Mouse (Mus musculus) adrenal gland, postnatal 36 days (tissue): ENCODE measurements around the gene Mdga1. TPM values are rescaled to one million over a fixed set of nuclear protein-coding genes. Genes with fewer than 3 reads are reported as not detected.

Experiments
- DNase-seq, 2 experiments: peaks; one replicate each; pipeline ENCODE4 v3.0.0; 2021; ENCODE audit warnings: mixed read lengths in 1 of 2
- total RNA-seq, 2 experiments: library from RNA; stranded (reverse); gene quantifications; 2 replicates each; pipeline ENCODE4 v1.2.3; 2021

Mdga1 gene
- total RNA-seq, 2 experiments from 2014 or later, result 0.63 to 1.4 TPM

DNA sequence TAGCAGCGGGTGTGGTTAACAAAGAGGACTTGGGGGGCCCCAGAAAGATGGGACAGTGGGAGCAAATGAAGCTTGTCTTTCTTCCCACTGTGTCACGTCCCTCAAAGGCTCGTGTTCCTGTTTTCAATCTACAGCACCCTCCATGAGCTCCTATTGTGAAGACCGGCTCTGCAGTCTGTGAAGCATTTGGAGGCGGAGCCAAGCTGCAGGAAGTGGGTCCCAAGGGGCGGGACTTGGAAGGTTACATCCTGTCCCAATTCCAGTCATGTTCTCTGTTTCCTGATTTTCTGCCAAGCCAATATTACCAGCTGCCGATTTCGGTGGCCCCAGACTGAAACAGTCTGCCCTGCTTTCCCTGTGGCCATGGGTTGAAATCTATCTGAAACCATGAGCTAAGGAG, 11.7 kb upstream of the Mdga1 start:
- DNase-seq, result no peak

DNA sequence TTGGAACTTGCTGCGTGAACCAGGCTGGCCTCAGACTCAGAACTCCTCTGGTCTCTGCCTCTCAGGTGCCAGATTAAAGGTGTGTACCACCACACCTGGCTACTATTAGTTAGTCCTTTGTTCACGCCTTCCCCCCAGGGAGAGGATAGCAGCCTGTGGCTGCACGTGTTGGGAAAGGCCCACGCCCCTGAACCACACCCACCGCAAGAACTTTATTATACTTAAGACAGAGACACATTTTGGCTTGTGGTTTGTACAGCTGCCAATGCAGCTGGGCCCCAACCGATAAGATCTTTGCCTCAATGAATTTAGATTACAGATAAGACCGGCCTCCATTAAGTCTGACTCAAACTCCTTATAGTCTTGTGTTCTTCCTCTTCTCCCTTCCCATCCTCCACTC, 10.0 kb upstream of the Mdga1 start:
- no peak for DNase-seq

DNA sequence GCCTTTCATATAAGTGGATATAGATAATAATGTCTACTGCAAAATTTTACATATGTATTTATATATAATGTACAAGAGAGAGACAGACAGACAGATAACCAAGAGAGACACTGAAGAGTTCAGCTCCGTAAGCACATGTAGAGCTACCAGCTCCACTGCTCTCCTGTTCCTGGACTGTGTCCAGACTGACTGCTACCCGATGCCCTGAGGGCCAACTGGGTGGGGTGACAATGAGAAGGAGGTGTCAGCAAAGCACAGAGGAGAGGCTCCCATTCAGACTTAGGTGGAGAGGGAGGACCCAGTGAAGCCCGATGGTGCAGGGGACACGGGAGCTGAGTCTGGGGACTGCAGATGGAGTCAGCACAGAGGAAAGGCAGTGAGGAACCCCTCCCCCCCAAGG, 9.1 kb upstream of the Mdga1 start:
- DNase-seq, result no peak

DNA sequence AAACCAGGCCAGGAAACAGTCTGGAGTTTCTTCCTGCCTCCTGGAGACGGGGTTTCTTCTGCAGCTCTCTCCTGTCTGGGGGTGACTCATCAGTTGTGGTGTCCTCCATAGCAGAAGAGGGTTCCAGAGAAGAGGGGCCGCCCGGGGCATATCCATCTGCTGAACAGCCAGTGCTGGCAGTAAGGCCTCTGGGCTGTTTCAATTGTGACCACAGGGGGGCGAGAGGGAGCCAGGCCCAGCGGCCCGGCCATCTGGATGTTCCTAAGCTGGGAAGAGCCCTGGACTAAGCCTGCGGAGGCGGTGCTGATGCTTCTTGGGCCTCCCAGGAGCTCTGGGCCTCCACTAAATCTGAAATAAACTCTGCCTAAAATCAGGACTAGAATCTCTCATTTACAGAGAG, 5.8 kb upstream of the Mdga1 start:
- peak; percentile 91 to 94 for DNase-seq

DNA sequence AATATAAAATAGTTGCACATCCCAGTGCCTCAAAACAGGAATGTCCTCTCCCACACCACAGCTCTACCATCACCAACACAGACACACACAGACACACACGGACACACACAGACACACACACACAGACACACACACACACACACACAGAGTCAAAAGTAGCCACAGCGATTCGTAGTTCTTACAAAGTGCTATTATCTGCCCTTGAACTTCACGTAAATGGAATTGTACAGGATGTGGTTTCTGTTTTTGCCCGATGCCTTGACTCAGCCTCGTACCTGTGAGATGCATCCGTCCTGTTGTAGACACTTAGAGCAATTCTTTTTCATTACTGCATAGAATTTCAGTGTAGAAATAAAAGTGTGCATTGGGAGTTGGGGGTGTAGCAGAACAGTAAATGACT, 3.3 kb upstream of the Mdga1 start:
- no peak for DNase-seq

DNA sequence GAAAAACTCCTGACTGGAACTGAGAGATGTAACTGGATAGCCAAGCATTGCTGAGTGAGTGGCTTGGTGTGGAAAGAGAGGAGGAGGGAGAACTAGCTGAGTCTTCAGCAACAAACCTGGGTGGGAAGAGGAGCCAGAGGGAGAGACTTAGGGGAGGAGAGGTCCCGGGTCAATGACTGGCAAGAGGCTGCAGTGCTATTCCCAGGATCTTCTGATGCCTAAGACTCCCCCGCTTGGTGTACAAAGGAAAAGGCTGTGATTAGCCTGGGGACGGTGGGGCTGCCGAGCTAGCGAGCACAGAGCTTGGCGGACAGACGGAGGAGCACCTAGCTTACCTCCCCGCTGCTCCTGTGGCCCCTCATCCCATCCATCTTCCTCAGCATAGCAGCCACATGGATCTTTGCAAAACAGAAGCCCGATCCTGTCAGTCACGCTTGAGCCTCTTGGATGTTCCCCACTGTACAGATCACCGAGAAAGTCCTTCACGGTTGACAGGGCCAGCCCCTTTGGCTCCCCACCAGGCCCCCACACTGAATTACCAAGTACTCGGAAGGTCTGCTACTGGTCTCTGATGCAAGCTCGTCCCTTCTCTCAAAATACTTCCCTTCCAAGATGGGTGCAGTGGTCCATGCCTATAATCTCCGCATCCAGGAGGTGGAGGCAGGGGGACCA, 2.0 kb upstream of the Mdga1 start:
- DNase-seq, result no peak

DNA sequence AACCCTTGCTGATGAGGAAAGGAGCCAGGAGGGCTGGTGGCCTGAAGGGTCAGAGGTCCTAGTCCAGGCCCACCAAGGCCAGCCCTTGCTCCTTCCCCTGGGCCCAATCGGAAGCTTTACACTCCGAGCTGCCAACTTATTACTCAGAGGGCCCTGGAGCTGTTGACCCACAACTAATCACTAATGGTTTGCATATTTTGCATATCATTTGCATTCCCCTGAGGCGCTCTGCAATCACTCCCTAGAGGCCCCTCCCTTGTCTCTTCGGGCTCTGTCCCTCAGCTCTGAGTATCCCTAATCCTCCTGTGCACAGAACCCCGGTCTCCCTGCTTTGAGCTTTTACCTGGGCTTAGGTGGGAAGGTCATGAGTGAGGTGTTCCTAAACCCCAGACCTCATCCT, 4.4 kb downstream of the Mdga1 start:
- DNase-seq, result no peak

DNA sequence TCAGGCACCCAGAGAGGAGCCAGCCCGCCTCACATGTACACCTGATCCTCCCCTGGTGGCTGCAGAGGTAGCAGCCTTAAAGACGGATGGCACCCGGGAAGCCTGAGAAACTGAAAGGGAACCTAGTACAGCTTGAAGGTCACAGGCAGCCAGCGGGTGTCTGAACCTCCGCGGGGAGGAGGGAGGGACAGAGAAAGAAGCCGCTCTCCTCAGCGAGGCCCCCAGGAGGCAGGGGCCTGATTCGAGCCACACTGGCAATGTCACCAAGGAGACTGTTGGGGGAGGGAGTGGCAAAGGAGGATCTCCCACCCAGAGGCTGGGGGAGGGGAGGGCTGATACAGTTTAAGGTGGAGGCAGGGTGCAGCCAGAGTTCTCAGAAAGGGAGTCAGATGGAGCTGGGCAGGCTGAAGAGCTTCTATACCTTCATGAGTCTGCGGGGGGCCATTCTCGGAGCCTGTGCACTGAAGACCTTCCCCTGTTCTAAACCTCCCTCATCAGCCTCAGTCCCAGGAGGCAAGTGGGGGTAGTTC, 6.1 kb downstream of the Mdga1 start:
- peak; percentile 44 to 55 for DNase-seq

DNA sequence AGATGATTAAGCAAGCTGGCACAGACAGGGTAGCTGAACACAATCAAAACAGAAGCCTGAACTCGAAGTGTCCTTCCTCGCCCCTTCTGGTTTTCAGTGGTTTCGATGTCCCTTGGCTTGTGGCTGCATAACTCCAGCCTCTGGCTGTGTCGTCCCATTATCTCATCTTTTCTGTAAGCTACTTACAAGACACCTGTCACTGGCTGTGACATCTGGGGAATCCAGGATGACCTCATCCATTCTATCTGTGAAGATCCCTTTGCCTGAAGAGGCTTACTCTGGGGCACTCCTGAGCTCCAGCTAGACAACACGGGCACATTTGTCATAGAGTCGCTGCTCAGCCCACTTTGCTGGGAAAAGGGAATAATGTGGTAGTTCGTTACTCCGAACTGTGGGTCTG, 14.0 kb downstream of the Mdga1 start:
- no peak for DNase-seq

DNA sequence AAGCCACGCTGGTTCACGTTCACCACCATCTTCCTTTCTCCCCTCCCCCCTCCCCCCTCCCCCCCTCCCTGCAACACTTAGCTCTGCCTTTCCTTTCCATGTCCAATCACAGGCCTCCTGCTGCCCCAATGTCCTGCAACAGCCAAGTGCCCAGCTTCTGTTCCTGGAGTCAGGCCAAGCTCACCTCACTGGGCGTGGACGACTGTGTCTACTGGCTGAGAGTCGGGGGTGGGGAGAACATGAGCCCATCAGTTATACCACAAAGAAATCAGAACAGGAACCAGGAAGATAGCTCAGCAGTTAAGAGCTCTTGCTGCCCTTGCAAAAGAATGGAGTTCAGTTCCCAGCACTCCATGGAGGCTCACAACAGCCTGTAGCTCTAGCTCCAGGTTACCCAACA, 15.6 kb downstream of the Mdga1 start:
- no peak for DNase-seq

DNA sequence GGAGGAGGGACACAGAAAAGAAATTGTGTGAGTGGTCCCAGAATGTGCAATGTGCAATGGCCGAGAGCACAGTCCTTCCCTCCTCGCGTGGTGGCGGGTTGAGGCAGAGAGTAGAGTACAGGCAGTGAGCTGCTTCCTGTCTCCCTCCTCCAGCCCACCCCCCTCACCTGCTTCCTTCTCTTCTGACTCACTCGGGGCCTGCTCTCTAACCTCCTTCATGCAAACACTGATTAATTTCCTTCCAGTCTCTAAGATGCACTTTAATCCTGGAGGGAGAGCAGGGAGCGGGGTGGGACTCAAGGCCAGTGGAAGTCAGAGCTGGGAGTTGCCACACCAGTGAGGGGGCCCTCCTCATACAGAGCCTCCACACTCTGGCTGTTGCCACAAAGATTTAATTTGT, 18.8 kb downstream of the Mdga1 start:
- DNase-seq, result no peak

DNA sequence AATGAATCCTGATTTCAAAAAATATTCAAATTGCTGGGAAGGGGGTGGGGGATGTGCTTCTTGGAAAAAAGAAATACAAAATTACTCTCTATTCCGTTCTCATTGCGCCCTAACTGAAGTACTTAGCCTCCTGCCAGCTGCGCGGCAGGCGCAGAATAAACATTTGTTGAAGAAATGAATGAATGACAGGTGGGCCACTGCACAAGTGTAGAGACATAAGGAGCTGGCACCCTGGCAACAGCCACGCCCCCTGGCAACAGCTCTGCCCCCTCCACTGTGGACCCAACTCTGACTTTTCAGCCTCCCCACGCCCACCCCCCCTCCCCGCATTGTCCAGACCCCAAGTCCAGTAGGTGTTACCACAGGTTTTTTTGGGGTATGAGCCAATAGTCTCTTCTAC, 19.3 kb downstream of the Mdga1 start:
- DNase-seq, result no peak

DNA sequence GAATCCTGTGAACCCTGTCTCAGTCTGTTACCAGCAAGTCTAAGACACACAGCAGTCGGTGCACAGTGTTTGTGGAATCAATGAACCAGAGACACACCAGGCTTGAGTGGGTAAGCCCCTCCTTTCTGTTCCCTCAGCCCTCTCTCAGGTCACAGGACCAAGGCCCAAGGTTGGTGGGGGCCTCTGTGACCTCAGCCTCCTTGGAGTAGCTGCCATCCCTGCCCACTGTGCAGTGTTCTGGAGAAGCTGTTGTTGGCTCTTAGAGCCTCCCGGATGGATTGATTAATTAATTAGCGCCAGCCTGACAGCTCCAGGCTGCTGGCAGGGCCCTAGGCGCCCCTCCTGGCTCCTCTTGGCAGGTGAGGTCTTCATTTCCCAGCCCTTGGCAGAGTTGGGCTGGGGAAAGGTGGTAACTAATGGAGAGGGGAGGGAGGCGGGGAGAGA, 22.6 kb downstream of the Mdga1 start:
- DNase-seq, result no peak

DNA sequence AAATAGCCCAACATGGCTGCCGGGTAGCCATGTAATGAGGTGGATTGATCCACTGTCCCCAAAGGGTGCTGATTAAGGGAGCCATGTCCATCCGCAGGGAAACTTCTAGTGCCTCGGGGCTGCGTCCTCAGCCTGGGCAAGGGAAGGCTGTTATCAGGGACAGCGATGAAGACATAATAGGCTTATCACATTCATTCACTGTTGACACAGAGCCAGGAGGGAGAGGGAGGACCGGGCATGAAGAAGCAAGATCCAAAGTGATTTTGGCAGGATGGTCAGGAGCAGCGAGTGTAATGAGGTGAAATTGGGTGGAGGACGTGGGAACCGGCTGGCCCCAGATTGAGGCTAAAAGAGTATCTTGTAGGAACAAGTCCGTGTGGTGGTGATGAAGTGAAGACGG, 25.5 kb downstream of the Mdga1 start:
- DNase-seq, result no peak

DNA sequence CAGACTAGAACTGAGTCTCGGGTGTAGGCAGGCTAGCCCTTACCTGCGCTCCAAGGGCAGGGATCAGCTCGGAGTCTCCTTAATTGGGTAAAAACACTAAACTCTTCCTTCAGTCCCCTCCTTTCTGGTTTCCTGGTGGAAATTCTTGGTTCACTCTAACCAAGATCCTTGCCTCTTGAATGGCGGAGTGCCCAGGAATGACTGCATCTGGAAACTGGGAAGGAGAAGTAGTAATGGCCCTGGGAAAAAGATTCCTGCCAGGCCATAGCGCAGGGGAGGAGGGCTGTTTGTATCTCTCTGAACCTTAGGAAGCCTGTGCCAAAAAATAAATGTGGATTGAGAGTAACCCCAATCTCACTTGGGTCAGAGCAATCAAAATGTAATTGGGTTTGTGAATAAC, 30.9 kb downstream of the Mdga1 start:
- DNase-seq, result no peak

DNA sequence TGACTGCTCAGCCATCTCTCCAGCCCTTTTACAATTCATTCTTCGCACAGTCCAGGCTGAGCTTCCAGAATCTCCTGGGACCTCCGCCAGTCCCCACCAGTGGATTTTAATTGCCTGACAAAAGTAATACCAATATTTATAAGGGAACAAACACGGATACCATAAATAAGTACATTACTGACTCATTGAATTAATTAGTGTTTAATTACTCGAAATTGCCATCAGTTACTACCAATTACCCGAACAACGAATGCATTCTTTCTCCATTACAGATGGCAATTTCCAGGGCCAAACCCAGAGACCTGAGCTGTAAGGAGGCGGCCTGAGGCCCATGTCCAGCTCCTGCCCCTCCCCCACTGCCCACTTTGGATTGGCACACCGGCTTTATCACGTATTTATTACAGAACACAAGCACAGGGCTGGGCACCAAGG, 32.5 kb downstream of the Mdga1 start:
- peak; percentile 51 to 57 for DNase-seq

DNA sequence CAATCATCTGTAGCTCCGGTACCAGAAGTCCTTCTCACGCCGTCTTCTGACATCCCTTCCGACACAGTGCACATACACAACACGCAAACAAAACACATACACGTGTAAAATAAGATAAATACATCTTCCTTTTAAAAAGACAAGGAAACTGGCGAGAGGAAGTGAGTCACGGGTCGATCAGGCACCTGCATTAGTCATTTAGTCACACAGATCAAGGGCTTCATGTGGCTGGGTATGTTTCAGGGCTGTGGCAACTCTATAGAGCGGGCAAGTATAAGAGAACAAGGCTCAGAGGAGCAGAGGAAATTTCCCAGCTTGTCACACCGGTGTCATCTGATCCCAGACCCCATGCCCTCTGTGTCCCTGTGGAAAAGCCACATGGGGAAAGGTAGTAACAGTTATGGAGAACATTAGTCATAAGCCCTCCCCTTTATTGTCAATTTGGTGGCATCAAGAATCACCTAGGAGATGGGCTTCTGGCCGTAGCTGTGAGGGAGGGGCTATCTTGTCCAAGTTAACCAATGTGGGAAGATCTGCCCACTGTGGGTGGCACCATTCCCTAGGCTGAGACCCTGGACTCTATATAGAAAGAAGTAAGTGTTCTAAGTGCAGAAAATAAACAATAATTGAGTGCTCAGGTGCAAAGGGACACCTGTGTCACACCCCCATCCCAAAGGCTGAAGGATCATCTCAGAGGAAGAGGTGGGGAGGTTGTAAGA, 35.6 kb downstream of the Mdga1 start:
- no peak for DNase-seq

DNA sequence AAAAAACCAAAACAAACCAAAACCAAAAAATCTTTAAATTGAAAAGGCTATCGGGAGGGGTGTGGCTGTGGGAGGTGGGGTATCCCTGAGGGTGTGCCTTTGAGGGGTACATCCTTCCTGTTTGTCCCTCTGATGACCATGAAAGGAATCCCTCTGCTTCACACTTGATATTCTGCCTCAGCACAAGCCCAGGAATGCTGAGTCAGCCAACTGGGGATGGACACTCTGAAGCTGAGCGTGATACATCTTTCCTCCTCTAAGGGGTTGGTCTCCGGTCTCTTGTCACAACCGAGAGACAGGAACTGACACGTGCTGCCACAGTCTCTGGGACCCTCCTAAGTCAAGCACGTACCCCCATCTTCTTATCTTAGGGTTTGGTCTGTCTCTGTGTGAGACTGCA, 37.1 kb downstream of the Mdga1 start:
- no peak for DNase-seq

DNA sequence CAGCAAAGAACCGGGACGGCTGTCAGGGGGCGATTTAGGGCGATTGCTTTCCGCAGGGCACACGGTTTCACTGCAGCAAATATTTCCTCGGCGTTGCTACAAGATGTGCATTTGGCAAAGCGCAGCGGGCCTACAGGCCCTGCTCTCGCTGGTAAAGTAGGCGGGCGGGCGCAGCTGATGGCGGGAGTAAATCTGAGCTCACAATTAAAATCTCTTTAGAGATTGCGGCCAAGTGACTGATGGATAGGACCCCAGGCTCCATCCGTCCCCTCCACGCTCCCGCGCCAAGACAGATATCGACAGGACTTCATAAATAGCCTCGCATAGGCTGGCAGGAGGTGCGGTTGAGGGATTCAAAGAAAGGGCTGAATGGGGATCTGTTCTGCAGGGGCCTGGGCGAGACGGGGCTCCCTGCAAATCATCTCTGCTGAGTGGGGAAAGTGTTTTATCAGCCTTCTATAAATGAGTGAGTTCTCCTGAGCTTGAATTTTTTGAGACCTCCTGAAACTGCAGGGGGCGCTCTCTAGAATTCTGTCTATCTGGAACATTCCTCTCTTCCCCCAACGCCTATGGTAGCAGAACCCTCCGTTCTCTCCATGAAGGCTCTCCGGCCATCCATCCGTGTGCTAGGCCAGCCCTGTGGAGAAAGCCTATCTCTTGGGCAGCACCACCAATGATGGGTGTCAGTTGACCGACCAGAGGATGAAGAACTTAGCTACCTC, 38.5 kb downstream of the Mdga1 start:
- DNase-seq, result no peak

DNA sequence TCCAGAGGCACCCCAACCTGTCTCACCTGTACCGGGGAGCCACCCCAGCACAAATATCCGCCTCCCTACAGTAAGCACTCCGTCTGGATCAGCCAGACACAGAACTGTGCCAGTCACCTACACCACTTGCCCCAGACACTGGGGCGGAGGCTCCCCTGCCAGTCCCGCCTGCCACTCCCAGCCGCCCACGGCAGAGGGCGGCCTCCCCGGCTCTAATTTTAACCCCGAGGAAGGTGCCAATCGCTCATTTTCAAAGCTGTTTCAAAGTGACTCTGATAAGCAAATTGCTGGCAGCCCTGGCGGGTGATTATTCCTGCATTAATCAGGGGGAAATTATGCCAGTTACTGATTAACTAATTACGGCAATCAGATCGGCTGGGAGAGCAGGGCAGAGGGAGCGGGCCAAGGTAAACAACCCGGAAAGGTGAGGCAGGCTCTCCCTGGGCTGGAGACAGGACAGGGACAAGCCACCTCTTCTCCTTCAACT, 41.1 kb downstream of the Mdga1 start:
- peak; percentile 11 to 35 for DNase-seq

DNA sequence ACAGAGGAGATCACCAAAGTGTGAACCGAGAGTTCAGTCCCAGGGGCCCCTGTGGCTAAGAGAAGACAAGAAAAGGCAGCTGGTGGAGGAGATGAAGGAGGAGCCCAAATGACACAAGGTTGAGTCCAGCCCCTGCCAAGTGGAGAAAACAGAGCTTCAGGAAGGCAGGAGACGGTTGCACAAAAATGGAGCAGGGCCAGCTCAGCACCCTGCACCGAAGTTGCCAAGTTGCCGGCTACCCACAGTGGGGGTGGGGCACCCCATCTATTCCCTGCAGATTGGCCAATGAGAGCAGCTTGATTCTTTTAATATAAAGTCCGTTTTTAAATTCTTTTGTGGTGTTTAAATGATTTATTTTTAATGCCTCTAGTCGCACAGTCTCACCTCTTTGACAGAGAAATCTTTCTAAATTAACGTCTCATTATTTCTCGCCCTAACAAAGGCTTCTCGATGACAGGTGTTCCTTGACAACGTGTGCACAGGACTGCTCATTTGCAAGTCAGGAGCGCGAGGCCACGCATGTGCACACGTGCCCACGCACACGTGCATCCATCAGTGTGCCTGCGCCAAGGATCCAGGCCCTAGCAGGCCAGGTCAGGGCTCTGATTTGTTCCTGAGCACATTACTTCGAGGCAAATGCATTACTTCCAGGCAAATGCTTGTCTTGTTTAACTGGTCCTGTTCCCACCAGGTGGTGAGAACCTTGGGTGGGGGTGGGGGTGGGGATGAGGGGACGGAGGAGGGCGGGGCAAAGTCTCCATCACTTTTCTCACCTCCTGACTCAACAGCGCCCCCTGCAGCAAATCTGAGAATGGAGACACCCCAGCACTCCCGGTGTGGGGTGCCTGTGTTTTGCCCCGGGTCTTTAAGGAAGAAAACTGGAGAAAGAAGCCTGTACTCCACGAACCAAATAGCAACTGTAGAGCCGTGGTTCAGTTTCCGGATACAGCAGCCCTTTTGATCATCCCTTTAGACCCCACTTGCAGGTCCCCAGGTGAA, 44.0 kb downstream of the Mdga1 start:
- peak in 1 of 2 experiments; percentile 29 for DNase-seq

DNA sequence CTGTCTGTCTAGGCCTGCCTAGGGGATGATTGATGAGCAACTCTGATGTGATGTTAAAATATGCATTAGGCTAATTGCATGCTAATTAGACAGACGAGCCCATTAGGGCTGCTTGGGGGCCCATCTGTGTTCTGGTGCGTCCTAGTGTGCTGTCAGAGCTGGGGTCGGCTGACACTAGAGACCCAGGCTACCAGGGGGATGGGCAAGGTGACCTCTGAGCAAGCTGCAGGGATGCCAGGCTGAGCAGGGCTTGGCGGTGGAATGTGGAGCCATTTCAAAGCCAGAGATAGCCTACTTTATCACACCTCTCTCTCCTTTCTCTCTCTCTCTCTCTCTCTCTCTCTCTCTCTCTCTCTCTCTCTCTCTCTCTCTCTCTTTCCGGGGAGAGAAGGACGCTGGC, 49.8 kb downstream of the Mdga1 start:
- DNase-seq, result no peak
